Mouse (Mus musculus) ovary, adult 18-20 months (tissue): ENCODE measurements around the gene Magi3.

Source experiments
- DNase-seq: peaks from one replicate; pipeline ENCODE4 v3.0.0; 2022; ENCODE audit warnings: low spot score, mixed read lengths

The Magi3 gene

DNA sequence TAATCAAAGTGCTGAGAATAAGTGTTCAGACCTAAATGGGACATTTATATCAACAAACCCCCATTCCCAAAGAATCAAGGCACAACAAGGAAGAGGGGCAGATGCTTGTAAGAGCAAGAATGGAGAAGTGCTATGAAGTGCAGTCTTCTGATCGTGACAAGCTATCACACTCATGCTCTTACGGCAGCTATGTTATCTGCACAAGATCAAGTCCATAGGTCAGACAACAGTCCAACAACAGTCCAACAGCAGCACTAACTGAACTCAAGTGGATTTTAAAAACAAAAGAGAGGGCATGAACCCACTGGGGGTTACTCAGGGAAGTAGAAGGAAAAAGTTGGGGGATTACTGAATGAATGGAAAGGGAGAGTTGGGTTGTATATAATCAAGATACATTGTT lies 30.4 kb downstream of the Magi3 start:
- DNase-seq, result no peak

DNA sequence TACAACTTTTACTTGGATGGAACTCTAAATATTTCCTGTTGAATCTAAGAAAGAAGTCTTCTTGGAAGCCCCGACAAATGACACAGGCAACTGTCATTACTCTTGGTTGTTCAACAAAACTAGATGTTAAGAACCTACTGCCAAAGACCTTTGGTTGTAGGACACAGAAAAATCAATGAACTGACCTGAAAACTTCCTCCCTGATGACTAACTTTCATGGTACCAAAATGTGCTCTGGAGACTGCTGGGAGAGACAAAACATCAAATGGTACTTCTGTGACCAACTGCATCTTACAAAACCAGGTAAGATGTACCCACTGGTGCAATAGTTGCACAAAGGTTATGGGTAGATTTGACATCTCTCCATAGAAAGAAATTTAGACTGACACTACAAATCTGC lies 30.9 kb downstream of the Magi3 start:
- no peak for DNase-seq

DNA sequence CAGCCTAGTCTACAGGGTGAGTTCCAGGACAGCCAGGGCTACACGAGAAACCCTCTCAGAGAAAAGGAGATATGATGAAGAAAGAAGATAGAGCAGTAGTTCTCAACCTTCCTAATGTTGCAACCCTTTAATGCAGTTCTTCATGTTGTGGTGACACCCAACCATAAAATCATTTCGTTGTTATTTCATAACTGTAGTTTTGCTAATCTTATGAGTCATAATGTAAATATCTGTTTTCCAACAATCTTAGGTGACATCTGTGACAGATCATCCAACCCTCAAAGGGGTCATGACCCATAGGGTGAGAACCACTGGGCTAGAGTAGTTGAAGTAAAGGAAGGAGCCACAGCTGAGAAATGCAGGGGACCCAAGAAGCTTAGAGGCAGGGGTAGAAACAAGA lies 35.9 kb downstream of the Magi3 start:
- DNase-seq, result no peak

DNA sequence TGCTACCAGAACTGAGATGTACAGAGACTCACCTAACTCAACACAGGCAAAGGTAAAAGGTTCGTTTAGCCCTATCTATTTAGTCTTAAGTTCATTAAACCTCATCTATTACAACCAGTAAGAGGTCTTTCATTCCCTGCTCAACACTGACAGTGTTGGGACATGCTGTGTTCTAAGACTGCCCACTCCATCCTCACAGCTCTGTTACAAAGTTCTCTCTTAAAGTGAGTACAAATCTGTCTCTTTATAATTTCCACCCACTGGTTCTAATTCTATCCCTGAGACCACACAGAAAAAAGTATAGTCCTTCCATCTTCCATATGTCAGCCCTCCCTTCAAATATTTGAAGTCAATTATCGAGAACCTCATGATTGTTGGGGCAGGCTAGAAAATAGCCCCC lies 36.5 kb downstream of the Magi3 start:
- no peak for DNase-seq

DNA sequence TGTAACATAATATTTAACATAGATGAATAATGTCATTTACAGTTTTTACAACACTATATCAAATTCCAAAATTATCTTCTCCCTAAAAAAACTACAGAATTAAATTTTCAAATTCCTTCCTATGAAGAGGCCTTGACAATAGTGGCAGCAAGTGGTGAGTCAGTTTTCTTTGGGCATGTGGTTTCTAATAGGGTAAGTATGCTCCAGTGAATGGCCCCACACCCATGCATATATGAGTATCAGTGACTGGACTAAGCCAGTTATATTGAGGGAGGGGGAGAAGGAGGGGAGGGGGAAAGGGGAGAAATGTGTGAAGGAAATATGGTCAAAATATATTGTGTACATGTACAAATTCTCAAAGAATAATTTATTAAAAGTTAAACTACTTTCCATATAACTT lies 37.5 kb downstream of the Magi3 start:
- DNase-seq, result no peak

DNA sequence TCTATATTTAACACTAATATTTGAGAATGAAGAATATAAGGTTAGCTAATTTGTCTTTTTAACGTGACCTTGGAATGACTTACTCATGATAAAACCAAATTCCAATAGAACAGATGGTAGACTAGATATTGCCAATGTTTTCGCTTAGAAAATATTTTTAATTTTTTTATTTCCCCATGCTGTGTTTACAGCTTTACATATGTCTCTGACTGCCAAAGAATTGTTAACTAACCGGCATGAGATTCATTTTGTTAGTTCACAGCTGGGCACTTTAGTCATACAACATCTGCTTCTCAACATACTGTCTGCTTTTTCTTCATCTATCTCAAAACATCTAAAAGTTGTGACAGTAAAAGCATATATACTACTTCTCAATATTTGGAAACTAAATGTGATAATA lies 58.8 kb downstream of the Magi3 start:
- DNase-seq, result no peak

DNA sequence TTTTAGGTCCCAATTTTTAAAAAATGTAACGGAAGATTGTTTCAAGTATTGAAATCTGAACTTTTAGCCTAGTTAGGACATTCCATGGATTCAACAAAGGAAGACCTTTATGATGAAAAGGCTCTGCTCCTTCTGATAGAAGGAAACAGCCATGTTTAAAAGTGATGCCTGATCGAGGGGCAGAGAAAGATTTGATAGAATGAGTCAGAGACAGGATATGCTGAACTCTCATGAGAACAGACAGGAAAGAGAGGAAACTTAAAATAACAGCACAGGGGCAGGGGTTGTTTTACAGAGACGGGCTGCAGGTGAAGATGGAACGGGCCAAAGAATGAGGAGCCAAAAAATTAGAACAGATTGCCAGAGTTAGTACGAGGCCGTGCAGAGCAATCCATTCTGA lies 59.6 kb downstream of the Magi3 start:
- no peak for DNase-seq

DNA sequence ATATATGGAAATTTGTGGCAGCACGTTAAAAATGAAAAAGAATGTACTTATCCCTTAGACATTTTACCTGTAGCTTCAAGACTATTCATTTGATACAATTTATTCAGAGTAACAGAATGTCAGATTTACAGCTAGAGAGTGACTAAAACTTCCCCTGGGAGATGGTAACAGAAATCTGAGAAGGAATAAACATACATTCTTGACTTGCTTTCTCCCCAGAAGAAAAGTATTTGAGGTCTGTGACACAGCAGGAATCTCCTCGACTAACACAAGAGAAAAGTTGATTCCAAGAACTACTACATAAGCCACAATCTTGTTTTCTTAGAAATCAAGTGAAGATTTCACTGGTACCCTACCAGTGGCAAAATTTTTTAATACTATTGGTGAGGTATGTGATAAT lies 70.0 kb downstream of the Magi3 start:
- no peak for DNase-seq

DNA sequence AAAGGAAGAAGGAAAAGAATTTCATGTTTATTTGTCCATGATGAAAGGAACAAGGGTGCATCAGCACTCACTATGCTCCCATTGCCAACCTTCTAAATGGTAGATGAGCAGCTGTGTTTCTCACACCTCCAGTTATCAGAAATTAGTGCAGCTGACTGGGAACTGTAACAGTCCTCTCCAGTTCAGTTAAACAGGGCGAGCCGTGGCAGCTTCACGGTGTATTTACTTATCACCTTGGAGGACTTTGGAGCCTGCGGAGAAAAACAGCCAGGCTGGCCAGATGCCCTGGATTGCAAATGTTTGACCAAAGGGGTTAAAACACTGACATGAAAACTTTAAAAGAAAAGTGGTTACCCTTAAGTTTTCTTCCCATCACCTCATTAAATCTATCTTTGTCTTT lies 77.8 kb downstream of the Magi3 start:
- DNase-seq, result no peak

DNA sequence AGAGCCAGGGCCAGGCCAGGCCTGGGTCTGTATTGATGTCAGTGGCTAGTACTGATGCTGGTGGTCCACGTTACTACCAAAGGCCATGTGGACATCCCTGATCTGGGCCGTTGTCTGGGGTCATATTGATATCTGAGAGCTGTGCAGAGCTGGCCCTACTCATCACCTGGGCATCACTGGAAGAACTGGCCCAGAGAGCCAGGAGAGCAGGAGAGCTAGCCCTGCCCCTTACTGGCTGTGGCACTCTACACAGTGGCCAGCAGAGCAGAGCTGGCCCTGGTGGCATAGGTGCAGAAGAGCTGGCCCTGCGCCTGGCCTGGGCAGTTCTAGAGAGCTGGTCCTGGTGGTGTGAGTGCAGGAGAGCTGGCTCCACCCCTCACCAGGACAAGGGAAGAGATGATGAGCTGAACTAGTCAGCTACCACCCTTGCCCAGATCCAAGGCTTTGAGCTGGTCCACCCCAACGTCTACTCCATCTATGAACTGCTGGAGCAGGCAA lies 81.2 kb downstream of the Magi3 start:
- no peak for DNase-seq

DNA sequence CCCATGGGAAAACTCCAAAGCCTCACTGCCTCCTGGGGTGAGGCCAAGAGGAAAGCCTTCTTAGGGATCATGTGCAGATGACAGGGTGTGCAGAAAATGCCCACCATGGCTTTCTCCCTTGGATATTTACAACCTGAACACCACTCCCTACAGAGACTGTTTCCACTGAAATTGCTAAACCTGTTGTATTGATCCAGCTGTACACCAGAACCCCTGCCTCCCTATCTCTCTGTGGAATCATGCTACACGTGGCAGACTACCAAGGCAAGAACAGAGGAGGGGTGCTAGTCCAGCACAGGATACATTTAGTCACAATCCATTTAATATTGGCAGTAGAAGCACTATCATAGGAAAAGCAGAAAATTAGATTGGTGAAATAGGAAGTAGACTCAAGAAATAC lies 94.5 kb downstream of the Magi3 start:
- no peak for DNase-seq

DNA sequence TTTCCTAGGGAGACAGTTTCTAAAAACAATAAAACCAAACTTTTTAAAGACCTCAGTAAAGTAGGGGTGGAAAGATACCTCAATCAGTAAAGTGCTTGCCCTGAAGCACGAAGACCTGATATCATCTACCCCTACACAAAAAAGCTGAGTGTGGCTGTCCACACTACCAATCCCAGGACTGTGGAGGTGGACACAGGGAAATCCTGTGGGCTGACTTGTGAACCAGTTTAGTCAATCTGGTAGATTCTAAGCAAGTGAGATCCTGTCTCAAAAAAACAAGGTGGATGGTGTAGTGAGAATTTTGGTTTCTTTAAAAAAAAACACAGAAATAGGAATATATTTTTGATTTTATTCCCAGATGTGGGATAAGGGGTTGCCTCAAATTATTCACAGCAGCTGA lies 96.3 kb downstream of the Magi3 start:
- DNase-seq, result no peak

DNA sequence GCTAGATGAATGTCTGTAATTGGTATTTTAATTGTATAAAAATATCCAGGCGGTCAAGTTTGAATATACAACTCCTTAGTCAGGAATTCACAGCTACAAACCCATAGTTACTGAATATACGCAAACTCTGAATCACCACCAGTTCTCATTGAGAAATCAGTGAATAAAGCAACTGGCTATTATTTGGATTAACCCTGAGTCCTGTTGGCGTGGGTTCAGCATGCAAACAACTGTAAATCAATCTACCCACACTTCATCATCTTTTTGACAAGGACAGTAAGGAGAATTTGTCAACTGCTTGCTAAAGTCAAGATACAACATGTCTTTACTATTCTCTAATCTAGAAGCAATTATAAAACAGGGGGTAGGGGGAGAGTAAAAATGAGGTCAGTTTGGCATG lies 110.7 kb downstream of the Magi3 start:
- DNase-seq, result no peak

DNA sequence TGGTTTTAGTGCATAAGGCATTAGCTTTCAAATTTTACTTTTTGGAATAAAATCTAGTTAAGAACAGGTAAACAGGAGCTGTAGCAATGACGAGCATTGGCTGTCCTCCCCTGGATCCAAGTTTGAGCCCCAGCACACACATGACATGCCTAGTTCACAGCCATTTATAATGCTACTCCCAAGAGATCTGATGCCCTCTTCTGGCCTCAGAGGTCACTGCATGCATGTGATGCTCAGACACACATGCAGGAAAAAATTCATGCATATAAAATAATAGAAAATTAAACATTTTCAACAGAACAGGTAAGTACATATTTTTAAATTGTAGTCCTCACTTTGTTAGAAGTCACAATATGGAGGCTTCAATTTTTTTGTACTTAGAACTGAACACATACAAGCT lies 115.2 kb downstream of the Magi3 start:
- no peak for DNase-seq

DNA sequence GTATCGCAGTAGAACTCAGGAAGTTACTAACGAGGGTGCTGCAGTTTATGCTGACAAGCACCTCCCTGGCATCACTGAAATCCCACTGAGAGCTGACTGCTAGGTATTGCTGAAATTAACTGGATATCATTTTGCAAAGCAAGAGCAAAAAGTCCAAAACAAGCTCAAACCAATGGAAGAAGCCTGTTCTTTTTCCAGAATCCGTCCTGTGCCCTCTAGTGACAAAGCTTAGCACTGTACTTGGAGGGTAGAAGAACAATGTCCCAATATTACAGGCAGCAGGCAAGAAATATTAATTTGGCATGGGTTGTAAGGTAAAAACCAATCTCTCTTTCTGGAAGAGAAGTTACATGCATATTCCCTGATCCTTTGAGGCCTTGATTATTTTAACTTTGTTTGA lies 118.5 kb downstream of the Magi3 start:
- no peak for DNase-seq

DNA sequence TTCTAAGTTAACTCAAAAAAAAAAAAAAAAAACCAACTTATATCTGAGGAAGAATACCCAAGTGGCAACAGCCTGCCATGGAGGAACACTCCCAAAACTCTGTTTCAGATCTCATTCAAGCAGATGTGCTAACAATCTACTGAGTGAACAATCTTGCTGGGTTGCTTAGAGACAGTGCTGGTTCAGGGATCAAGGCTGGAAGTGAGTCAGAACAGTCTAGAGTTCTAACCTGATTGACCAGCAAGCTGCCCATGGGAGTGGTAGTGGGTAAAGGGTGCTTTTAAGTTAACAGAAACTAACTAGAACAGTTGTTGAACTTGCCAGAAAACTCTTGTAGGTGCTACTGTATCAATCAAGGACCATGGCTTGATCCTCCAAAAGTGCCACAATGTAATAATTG lies 118.9 kb downstream of the Magi3 start:
- DNase-seq, result no peak

DNA sequence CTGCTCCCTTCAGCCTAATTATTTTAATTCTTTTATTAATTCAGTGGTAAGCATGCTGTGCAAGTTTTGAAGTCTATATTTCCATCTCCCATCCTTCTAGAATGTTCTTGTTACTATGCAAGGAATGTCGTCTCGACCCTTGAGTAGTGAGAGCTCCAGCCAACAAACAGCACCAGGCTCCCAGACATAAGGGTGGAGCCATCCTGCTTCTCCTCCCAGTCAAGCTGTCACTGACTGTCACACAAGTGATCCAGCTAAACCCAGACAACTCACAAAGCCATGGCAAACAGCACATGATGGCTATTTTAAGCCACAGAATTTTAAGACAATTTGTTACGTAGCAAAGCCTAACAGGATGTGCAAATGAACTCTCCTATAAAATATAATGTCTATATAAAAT lies 124.2 kb downstream of the Magi3 start:
- DNase-seq, result no peak

DNA sequence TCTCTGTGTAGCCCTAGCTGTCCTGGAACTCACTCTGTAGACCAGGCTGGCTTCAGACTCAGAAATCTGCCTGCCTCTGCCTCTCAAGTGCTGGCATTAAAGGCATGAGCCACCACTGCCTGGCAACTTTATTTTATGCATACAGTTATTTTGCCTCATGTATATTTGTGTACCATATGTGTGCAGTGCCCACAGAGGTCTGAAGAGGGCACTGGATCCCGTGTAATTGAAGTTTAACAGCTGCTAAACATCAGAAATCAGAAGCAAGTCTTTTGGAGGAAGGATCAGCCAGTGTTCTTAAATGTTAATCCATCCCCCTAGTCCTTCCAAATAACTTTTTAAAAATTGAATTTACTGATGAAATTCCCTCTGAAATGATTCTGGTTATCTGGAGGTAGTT lies 125.5 kb downstream of the Magi3 start:
- no peak for DNase-seq

DNA sequence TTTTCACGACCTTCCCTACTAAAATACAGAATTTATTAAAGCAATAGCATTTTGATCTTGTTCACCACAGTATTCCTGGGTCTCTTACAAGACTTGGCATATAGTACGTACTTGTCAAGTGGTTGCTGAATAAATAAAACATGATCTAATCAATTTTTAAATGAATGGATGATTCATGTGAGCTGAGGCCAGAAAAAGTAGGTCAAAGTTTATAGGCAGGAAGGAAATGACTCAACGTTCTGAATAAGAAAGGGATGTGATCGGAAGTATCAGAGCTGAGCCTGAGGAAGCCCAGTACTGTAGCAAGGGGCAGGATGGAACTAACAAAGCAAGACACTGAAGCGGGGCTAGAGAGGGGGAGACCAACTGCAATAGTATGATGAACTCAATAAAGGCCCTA lies 127.4 kb downstream of the Magi3 start:
- DNase-seq, result no peak

DNA sequence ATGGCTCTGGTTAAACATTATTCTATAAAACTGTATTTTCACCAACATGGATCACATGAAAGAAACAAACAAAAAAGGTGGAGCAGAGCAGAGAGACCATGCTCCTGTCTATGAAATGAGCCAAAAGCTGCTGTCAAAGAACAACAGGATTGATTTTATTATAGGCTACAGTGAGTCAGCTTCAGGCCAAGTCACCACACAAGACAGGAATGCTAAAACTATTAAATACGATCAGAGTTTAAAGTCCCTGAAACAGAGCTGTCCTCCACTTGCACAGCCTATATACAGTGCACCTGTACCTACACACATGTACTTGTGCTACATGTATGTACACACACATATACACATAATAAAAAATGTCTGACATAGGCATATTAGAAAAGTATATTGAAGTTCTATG lies 138.1 kb downstream of the Magi3 start:
- DNase-seq, result no peak

DNA sequence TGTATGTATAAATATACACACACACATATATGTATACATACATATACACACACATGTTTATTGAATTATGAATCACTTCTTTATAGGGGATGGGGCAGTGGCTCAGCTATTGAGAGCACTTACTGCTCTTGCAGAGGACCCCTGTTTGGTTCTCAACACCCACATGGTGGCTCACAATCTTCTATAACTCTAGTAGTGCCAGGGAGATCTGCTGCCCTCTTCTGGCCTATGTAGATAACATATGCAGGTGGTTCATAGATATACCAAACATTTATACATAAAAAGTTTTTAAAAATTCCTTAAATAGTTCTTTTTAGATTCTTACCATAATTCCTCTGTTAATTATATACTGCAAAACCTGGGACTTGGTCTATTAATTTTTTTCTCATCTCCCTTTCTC lies 141.4 kb downstream of the Magi3 start:
- DNase-seq, result no peak

DNA sequence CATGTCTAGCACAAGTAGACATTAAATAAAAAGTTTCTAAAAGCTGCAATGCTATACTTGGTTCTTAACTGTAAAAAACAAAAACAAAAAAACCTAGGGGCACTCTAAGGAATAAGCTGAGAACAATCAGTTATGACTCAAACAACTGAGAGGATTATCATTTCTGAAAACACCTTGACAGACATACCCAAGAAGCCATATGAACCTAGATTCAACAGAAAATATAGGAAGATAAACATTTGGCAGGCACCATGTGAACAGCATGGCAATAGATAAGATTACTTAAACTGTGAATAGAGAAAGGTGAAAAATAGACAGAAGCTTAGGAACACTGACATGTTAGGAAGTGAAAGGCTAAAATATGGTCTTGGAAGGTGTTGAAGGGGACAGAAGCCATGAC lies 150.8 kb downstream of the Magi3 start:
- no peak for DNase-seq

DNA sequence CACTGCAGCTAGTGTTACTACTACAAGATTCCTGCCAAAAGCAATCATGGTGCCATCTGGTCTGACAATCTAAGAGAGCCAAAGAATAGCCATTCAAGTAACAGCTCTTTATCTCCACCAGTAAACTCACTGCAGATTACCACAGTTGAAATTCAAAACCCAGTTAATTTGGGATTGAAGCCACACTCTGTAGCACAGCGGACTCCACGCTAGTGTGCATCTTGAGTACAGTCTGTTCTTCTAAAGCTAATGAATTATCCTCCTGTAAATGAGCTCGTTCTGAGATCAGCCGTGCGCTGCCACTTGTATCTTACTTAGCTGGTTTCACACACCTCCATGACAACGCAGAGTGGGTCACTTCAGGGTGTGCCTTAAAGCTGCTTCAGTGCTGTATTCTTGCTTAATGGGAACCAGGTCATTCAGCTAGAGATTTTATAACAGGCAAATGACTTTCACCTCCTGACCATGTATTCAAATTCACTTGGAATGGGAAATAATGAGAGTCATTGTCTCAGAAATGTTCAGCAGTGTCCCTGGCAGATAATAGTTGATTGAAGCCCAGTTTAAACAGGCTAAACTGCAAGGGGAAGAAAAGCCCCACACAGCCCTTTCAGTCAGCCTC lies 161.1 kb downstream of the Magi3 start:
- DNase-seq, result no peak

DNA sequence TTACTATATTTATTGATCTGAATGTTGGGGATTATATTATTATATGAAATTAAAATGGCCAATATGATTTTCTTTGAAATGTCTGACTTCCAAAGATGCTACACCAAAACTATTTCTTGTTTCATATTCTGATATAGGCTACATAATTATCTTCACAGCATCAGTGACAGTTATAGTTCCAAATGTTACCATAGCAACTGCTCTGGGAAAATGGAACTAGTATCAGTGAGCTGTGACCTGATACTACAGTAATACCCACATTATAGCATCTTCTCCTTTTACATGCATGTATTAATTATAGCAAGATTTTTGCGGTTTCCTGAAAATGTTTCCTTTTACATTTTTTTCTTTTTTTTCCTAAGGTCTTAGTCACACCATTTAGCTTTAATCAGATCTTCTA lies 187.4 kb downstream of the Magi3 start:
- DNase-seq, result no peak

DNA sequence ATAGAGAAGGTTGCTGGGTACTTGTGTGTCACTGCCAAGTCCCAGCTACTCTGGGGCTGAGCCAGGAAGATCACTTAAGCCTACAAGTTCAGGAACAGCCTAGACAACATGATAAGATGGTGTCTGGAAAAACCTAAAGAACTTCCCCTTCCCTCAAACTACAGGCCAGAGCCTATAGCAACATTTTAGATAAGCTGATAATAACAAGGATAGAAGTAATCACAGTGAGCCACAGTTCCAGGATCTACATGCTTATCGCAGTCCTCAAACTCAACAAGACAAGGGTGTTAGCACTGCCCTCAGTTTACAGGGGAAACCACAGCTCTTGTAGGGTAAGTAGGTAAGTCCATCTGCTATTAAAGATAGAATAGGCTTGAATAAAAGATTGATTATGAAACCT lies 188.1 kb downstream of the Magi3 start:
- DNase-seq, result no peak
